Mouse (Mus musculus): ENCODE measurements around the gene Ccna2. TPM values are rescaled to one million over a fixed set of nuclear protein-coding genes. Genes with fewer than 3 reads are reported as not detected.

The Ccna2 gene
- polyA plus RNA-seq, 1 experiment = 4.7 TPM

GRCm38 (mm10) chr3:36533201-36533672, 38.7 kb downstream of the Ccna2 start:
- no peak for DNase-seq (ENCODE audit: low spot score)

- DNase-seq (ENCODE audit: low spot score) = no peak
Observed at GRCm38 (mm10) chr3:36532738-36533137, 39.2 kb downstream of the Ccna2 start.

GRCm38 (mm10) chr3:36531979-36532542, 39.9 kb downstream of the Ccna2 start:
- DNase-seq (ENCODE audit: low spot score) = no peak

- no peak for DNase-seq (ENCODE audit: low spot score)
Observed at GRCm38 (mm10) chr3:36531242-36531641, 40.7 kb downstream of the Ccna2 start.

GRCm38 (mm10) chr3:36530781-36531180, 41.2 kb downstream of the Ccna2 start:
- DNase-seq (ENCODE audit: low spot score) = no peak

- no peak for DNase-seq (ENCODE audit: low spot score)
Observed at GRCm38 (mm10) chr3:36530345-36530744, 41.6 kb downstream of the Ccna2 start.

- DNase-seq (ENCODE audit: low spot score) = no peak
Observed at GRCm38 (mm10) chr3:36524466-36524865, 47.5 kb downstream of the Ccna2 start.

- DNase-seq (ENCODE audit: low spot score) = no peak
Observed at GRCm38 (mm10) chr3:36522137-36522536, 49.8 kb downstream of the Ccna2 start.

GRCm38 (mm10) chr3:36521073-36522060, 50.6 kb downstream of the Ccna2 start, which contains the start of gene Gm11549:
TSS of gene Gm11549 (minus strand) at chr3:36521813.
- DNase-seq (ENCODE audit: low spot score) = no peak

- DNase-seq (ENCODE audit: low spot score) = no peak
Observed at GRCm38 (mm10) chr3:36516196-36516595, 55.8 kb downstream of the Ccna2 start.

Other genes with a start within 250 kb of the Ccna2 start
- gene Anxa5, start 96.3 kb downstream of the Ccna2 start, polyA plus RNA-seq (2012; rRNA removed) = 329 and 343 TPM in 2 replicates
- gene 1810062G17Rik, start 96.2 kb downstream of the Ccna2 start, polyA plus RNA-seq (2012; rRNA removed) = 2.6 and 3.4 TPM in 2 replicates
- gene Gm11549, start 50.3 kb downstream of the Ccna2 start, polyA plus RNA-seq (2012; rRNA removed) = 0.04 and 0.07 TPM in 2 replicates
- 28.6 and 29.0 TPM in 2 replicates for gene Exosc9, start 19.5 kb downstream of the Ccna2 start, polyA plus RNA-seq (2012; rRNA removed)
- 7.9 and 8.2 TPM in 2 replicates for gene Bbs7, start 41.3 kb upstream of the Ccna2 start, polyA plus RNA-seq (2012; rRNA removed)
- 1.8 and 2.1 TPM in 2 replicates for gene Trpc3, start 118.0 kb upstream of the Ccna2 start, polyA plus RNA-seq (2012; rRNA removed)

Data from urinary bladder, adult 2 months (tissue).